Mouse (Mus musculus) bone marrow macrophage, adult 2 months (primary cell): ENCODE results near the gene Odf4.

ENCODE experiments used
- CTCF ChIP-seq: IDR thresholded peaks from 2 replicates; pipeline ENCODE4 v1.5.1; 2012; ENCODE audit warnings: low read depth, mild to moderate bottlenecking, low read length, moderate library complexity
- POLR2A ChIP-seq: IDR thresholded peaks from 2 replicates; pipeline ENCODE4 v1.6.1; 2012; ENCODE audit warnings: mild to moderate bottlenecking, low read depth, low read length, borderline replicate concordance

GRCm38 (mm10) chr11:68914566-68914965, 12.3 kb downstream of the Odf4 start:
- TF ChIP-seq CTCF (no peak), POLR2A (no peak)
